Mouse (Mus musculus) lung, postnatal 0 days (tissue): ENCODE results near the gene Ntrk2. TPM values are rescaled to one million over a fixed set of nuclear protein-coding genes. Genes with fewer than 3 reads are reported as not detected.

ENCODE experiments used
- ATAC-seq: fragments of 200-750 bp; cut with Nextera tagmentation; 2 replicates; pipeline ENCODE4 v1.8.0; 2017; ENCODE audit warnings: moderate library complexity
- DNase-seq: peaks from one replicate; pipeline ENCODE4 v3.0.0-alpha.2; 2016; ENCODE audit warnings: low spot score
- H3K27ac ChIP-seq: fragments of 300-500 bp; sonication (generic); 2 replicates; pipeline ENCODE4 v1.5.1; 2014; ENCODE audit warnings: antibody characterized with exemption, mild to moderate bottlenecking, low read length, mixed read lengths
- H3K27me3 ChIP-seq: fragments of 300-500 bp; sonication (generic); replicated peaks from 2 replicates; pipeline ENCODE4 v1.6.1; 2014; ENCODE audit warnings: low read length, mixed read lengths; ENCODE audit not compliant: insufficient read depth
- H3K36me3 ChIP-seq: fragments of 300-500 bp; sonication (generic); 2 replicates; pipeline ENCODE4 v1.6.1; 2014; ENCODE audit warnings: low read length, mixed read lengths; ENCODE audit not compliant: insufficient read depth
- H3K4me1 ChIP-seq: fragments of 300-500 bp; sonication (generic); 2 replicates; pipeline ENCODE4 v1.6.1; 2014; ENCODE audit warnings: antibody characterized with exemption, low read depth, low read length, mixed read lengths; ENCODE audit not compliant: insufficient read depth
- H3K4me2 ChIP-seq: fragments of 300-500 bp; sonication (generic); replicated peaks from 2 replicates; pipeline ENCODE4 v1.6.1; 2014; ENCODE audit warnings: low read depth, mild to moderate bottlenecking, low read length, moderate library complexity, mixed read lengths
- H3K4me3 ChIP-seq: fragments of 300-500 bp; sonication (generic); 2 replicates; pipeline ENCODE4 v1.5.1; 2014; ENCODE audit warnings: low read depth, low read length
- H3K9ac ChIP-seq: fragments of 300-500 bp; sonication (generic); replicated peaks from 2 replicates; pipeline ENCODE4 v1.6.1; 2014; ENCODE audit warnings: low read depth, mild to moderate bottlenecking
- H3K9me3 ChIP-seq: fragments of 300-500 bp; sonication (generic); 2 replicates; pipeline ENCODE4 v1.6.1; 2016; ENCODE audit warnings: low read length, mixed read lengths
- CTCF ChIP-seq: IDR thresholded peaks from 2 replicates; pipeline ENCODE4 v1.5.1; 2016; ENCODE audit warnings: antibody characterized with exemption, mild to moderate bottlenecking
- EP300 ChIP-seq: IDR thresholded peaks from 2 replicates; pipeline ENCODE4 v1.6.1; 2016; ENCODE audit warnings: antibody characterized with exemption, mild to moderate bottlenecking, control low read depth
- WGBS: fragments of 180-500 bp; shearing (Covaris S2); extraction: QIAGEN DNeasy Blood & Tissue Kit; methylation state at CpG from one replicate; pipeline ENCODE4 v1.1.7; 2014; 5-methylcytosine and 5-hydroxymethylcytosine counted together
- polyA plus RNA-seq: library from polyadenylated mRNA; unstranded; fragments of >200 nt; fragmentation: Nextera tagmentation; extraction: Ambion mirVana; gene quantifications from 2 replicates; pipeline ENCODE4 v1.2.1, GENCODE M21; 2015

The Ntrk2 gene
- polyA plus RNA-seq, 1 experiment from 2014 or later: 2.9 TPM

GRCm38 (mm10) chr13:59176021-59176420, 369.7 kb downstream of the Ntrk2 start:
- TF ChIP-seq CTCF: no peak
- TF ChIP-seq EP300: no peak
- Histone ChIP-seq H3K9ac (no peak overlapping the region), H3K27ac (no peak overlapping the region), H3K9me3 (no peaks in the 10 kb centered on the region), H3K4me2 (no peak overlapping the region), H3K4me3 (no peak overlapping the region), H3K4me1 (no peaks in the 10 kb centered on the region), H3K27me3 (no peaks in the 10 kb centered on the region), H3K36me3 (no peaks in the 10 kb centered on the region)
- ATAC-seq: no peak
- no peak for DNase-seq
- WGBS: 75% methylated on average over 3 of the region's 3 CpGs

- Histone ChIP-seq H3K27ac (no peak overlapping the region), H3K4me1 (no peaks in the 10 kb centered on the region), H3K9me3 (no peaks in the 10 kb centered on the region), H3K4me3 (no peak overlapping the region), H3K4me2 (no peak overlapping the region), H3K36me3 (no peaks in the 10 kb centered on the region), H3K9ac (no peak overlapping the region), H3K27me3 (no peaks in the 10 kb centered on the region)
- WGBS: 66% methylated on average over 9 of the region's 9 CpGs
- DNase-seq: no peak
- TF ChIP-seq CTCF: no peak
- no peak for TF ChIP-seq EP300
- no peak for ATAC-seq
Measured at GRCm38 (mm10) chr13:59176485-59176884, 370.1 kb downstream of the Ntrk2 start.

- ATAC-seq (no peak), DNase-seq (no peak)
- TF ChIP-seq EP300: no peak
- no peak for TF ChIP-seq CTCF
- H3K4me1 ChIP-seq: no peaks in the 10 kb centered on the region
- no peak overlapping the region for H3K4me2 ChIP-seq
- 68% methylated on average over 9 of the region's 9 CpGs for WGBS
- H3K36me3 ChIP-seq: no peaks in the 10 kb centered on the region
- no peak overlapping the region for H3K9ac ChIP-seq
- H3K4me3 ChIP-seq: no peak overlapping the region
- no peak overlapping the region for H3K27ac ChIP-seq
- H3K9me3 ChIP-seq: no peaks in the 10 kb centered on the region
- no peaks in the 10 kb centered on the region for H3K27me3 ChIP-seq
Measured at GRCm38 (mm10) chr13:59177003-59177402, 370.6 kb downstream of the Ntrk2 start.

GRCm38 (mm10) chr13:59179986-59180385, 373.6 kb downstream of the Ntrk2 start:
- 82% methylated on average over 4 of the region's 4 CpGs for WGBS
- no peaks in the 10 kb centered on the region for H3K27me3 ChIP-seq
- H3K36me3 ChIP-seq: no peaks in the 10 kb centered on the region
- TF ChIP-seq EP300 (no peak), CTCF (no peak)
- H3K4me3 ChIP-seq: no peak overlapping the region
- ATAC-seq: no peak
- no peak overlapping the region for H3K27ac ChIP-seq
- no peaks in the 10 kb centered on the region for H3K9me3 ChIP-seq
- H3K9ac ChIP-seq: no peak overlapping the region
- H3K4me1 ChIP-seq: no peaks in the 10 kb centered on the region
- no peak for DNase-seq
- no peak overlapping the region for H3K4me2 ChIP-seq

DNA sequence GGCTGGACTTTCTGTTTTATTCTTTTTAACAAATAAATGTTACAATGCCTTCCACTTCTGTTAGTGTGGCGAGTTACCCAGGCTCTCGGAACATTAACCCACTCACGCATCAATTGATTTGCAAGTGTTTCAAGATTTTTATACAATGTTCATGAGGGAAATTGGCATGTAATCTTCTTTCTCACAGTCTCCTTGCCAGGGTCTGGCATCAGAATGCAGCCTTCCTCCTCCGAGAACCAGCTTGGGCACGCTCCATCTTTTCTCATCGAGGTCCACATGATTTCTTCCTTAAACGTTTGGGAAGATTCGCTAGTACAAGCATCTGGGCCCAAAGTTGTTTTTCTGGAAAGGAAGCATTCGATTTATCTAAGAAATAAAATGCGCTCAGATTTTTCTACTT, 374.4 kb downstream of the Ntrk2 start:
- Histone ChIP-seq H3K27me3 (no peaks in the 10 kb centered on the region), H3K4me1 (no peaks in the 10 kb centered on the region), H3K4me3 (no peak overlapping the region), H3K4me2 (no peak overlapping the region), H3K36me3 (no peaks in the 10 kb centered on the region), H3K9me3 (no peaks in the 10 kb centered on the region), H3K9ac (no peak overlapping the region), H3K27ac (no peak overlapping the region)
- no peak for TF ChIP-seq EP300
- TF ChIP-seq CTCF: no peak
- DNase-seq: no peak
- WGBS: 73% methylated on average over 10 of the region's 10 CpGs
- ATAC-seq: no peak

- Histone ChIP-seq H3K9ac (no peak overlapping the region), H3K27me3 (no peaks in the 10 kb centered on the region), H3K4me3 (no peak overlapping the region), H3K27ac (no peak overlapping the region), H3K9me3 (no peaks in the 10 kb centered on the region), H3K4me1 (no peaks in the 10 kb centered on the region), H3K36me3 (no peaks in the 10 kb centered on the region), H3K4me2 (no peak overlapping the region)
- WGBS: 36% methylated on average over 16 of the region's 16 CpGs
- DNase-seq (no peak), ATAC-seq (no peak)
- TF ChIP-seq CTCF (no peak), EP300 (no peak)
Measured at GRCm38 (mm10) chr13:59181188-59181947, 375.0 kb downstream of the Ntrk2 start.
